ENCODE assay signal across 22 mouse cellular contexts in genomic region chr1:157230386-157230785, GRCm38 (mm10).
DNase-seq lines count a peak whose midpoint lies in the region; ATAC-seq and TF ChIP-seq lines count a peak whose summit lies in the region.
"Had no signal": no experiment of that assay in that cellular context is flagged by ENCODE, and none has a peak within 500 bp of the region (broad histone marks: within the 10 kb centered on the region; RNA-seq: fewer than 3 reads in every experiment).

No protein-coding gene starts in this region.

- ATAC-seq in hindbrain, postnatal 0 days: no peak
- no peak for ATAC-seq in hindbrain, embryonic 16.5 days
- ATAC-seq: Patski had no signal

- no peak overlapping the region for H3K27ac ChIP-seq in hindbrain, postnatal 0 days
- no peak overlapping the region for H3K27ac ChIP-seq in hindbrain, embryonic 16.5 days (ENCODE audit: low read depth, low read length)
- H3K27ac ChIP-seq in left cerebral cortex, adult 2 months: peak overlapping the region; percentile 82
- H3K27ac ChIP-seq in cortical plate, adult 2 months (ENCODE audit: insufficient read depth, low read length): no peak overlapping the region
- H3K27ac ChIP-seq: embryonic facial prominence, embryonic 12.5 days; embryonic facial prominence, embryonic 15.5 days; gastrocnemius, adult 2 months had no signal

- H3K27me3 ChIP-seq in hindbrain, postnatal 0 days (ENCODE audit: insufficient read depth, low read length): no peaks in the 10 kb centered on the region
- no peaks in the 10 kb centered on the region for H3K27me3 ChIP-seq in hindbrain, embryonic 16.5 days (replicated peaks; ENCODE audit: control insufficient read depth, insufficient read depth, low read length)
- H3K27me3 ChIP-seq: CH12.LX; embryonic facial prominence, embryonic 12.5 days; embryonic facial prominence, embryonic 15.5 days; hindbrain, embryonic 13.5 days; Patski had no signal

- H3K4me2 ChIP-seq in hindbrain, postnatal 0 days (ENCODE audit: low read depth, low read length): peak overlapping the region; percentile 46; the same call in 1 of the 2 replicates
- no peak overlapping the region for H3K4me2 ChIP-seq in hindbrain, embryonic 16.5 days (ENCODE audit: low read length)
- H3K4me2 ChIP-seq: embryonic facial prominence, embryonic 15.5 days had no signal

- TF ChIP-seq POLR2A in cortical plate, adult 2 months (IDR thresholded peaks at IDR 0.05; ENCODE audit: extremely low read depth, insufficient read depth, low read length): no peak

- no peak overlapping the region for H3K9ac ChIP-seq in hindbrain, postnatal 0 days (replicated peaks; ENCODE audit: low read length)
- no peak overlapping the region for H3K9ac ChIP-seq in hindbrain, embryonic 16.5 days (ENCODE audit: low read depth, low read length)
- H3K9ac ChIP-seq: embryonic facial prominence, embryonic 12.5 days; embryonic facial prominence, embryonic 15.5 days had no signal

- TF ChIP-seq CTCF in hindbrain, postnatal 0 days (IDR thresholded peaks at IDR 0.05; ENCODE audit: low read depth): no peak
- TF ChIP-seq CTCF in left cerebral cortex, adult 2 months (IDR thresholded peaks at IDR 0.05): no peak
- no peak for TF ChIP-seq CTCF in cortical plate, adult 2 months (IDR thresholded peaks at IDR 0.05; ENCODE audit: extremely low read depth, insufficient read depth, low read length)

- no peaks in the 10 kb centered on the region for H3K4me1 ChIP-seq in hindbrain, postnatal 0 days (ENCODE audit: insufficient read depth, low read length)
- H3K4me1 ChIP-seq in hindbrain, embryonic 16.5 days (ENCODE audit: control insufficient read depth, insufficient read depth, low read depth, low read length): peaks cover 5% of the 10 kb centered on the region
- peaks cover 4% of the 10 kb centered on the region; the same call in 1 of the 2 replicates for H3K4me1 ChIP-seq in cortical plate, adult 2 months (ENCODE audit: control insufficient read depth, insufficient read depth, low read length)
- H3K4me1 ChIP-seq: embryonic facial prominence, embryonic 15.5 days had no signal

- no peak for DNase-seq in hindbrain, postnatal 0 days (ENCODE audit: low spot score)
- peak; percentile 69 for DNase-seq in kidney, adult 9 months
- DNase-seq in kidney, postnatal 10 days: no peak
- DNase-seq in left cerebral cortex, adult 2 months (ENCODE audit: extremely low spot score in 1 of 2, low spot score in 2 of 2): no peak
- no peak for DNase-seq in left cerebral cortex, adult 8-10 months (ENCODE audit: low spot score in 2 of 2)
- DNase-seq: adrenal gland, adult 2 months; adrenal gland, postnatal 25 days; B cell, adult 2 months; cerebellum, adult 11-12 months; cerebellum, adult 9-10 months; cerebellum, postnatal 14 days; gastrocnemius, adult 2 months; gastrocnemius, postnatal 14 days; heart, adult 11 months had no signal

- 55% methylated on average over 2 of the region's 2 CpGs for WGBS in hindbrain, postnatal 0 days
- WGBS in hindbrain, embryonic 16.5 days: 45% methylated on average over 2 of the region's 2 CpGs

- no peaks in the 10 kb centered on the region for H3K36me3 ChIP-seq in hindbrain, postnatal 0 days (ENCODE audit: insufficient read depth, low read length)
- no peaks in the 10 kb centered on the region for H3K36me3 ChIP-seq in hindbrain, embryonic 16.5 days (ENCODE audit: control insufficient read depth, insufficient read depth, low read length)
- H3K36me3 ChIP-seq: embryonic facial prominence, embryonic 12.5 days; embryonic facial prominence, embryonic 15.5 days; G1E had no signal

- H3K9me3 ChIP-seq in hindbrain, postnatal 0 days (ENCODE audit: low read length): no peaks in the 10 kb centered on the region
- no peaks in the 10 kb centered on the region for H3K9me3 ChIP-seq in hindbrain, embryonic 16.5 days (ENCODE audit: control insufficient read depth, low read length)
- H3K9me3 ChIP-seq: embryonic facial prominence, embryonic 12.5 days; embryonic facial prominence, embryonic 15.5 days; G1E; hindbrain, embryonic 13.5 days had no signal

- H3K4me3 ChIP-seq in hindbrain, postnatal 0 days (ENCODE audit: low read length): no peak overlapping the region
- no peak overlapping the region for H3K4me3 ChIP-seq in hindbrain, embryonic 16.5 days (ENCODE audit: low read length)
- peak overlapping the region; percentile 53 for H3K4me3 ChIP-seq in left cerebral cortex, adult 2 months
- peak overlapping the region; percentile 36; the same call in 1 of the 2 replicates for H3K4me3 ChIP-seq in cortical plate, adult 2 months (ENCODE audit: insufficient read depth, low read length)
- H3K4me3 ChIP-seq: embryonic facial prominence, embryonic 12.5 days; embryonic facial prominence, embryonic 15.5 days; gastrocnemius, adult 2 months had no signal

- intact Hi-C loops in left cerebral cortex, adult 2 months (cut with DNase I): loop anchor here (5.0 kb wide), 1 partner anchor 63 kb away; no protein-coding TSS in a partner anchor

Comparison
In these comparisons a context has a peak if more than half of its experiments do, and no peak if none do; other contexts are left out.
1. H3K4me3 ChIP-seq: peak in left cerebral cortex, adult 2 months (single experiment) and cortical plate, adult 2 months (single experiment); none in hindbrain, postnatal 0 days (single experiment) and hindbrain, embryonic 16.5 days (single experiment).